Mouse (Mus musculus) liver, adult 2 months (tissue): ENCODE data around the gene Sys1. TPM values are rescaled to one million over a fixed set of nuclear protein-coding genes. Genes with fewer than 3 reads are reported as not detected.

Source experiments
- DNase-seq: peaks from one replicate; pipeline ENCODE4 v3.0.0-alpha.2; 2011; ENCODE audit warnings: low read depth, low spot score; ENCODE audit errors: extremely low read depth
- H3K27ac ChIP-seq: fragments of 200-500 bp; replicated peaks from 2 replicates; pipeline ENCODE4 v1.5.1; 2012; ENCODE audit warnings: low read depth, mild to moderate bottlenecking, control low read depth, inconsistent platforms, low read length; ENCODE audit not compliant: insufficient read depth
- H3K27me3 ChIP-seq: fragments of 200-500 bp; 2 replicates; pipeline ENCODE4 v1.6.1; 2012; ENCODE audit warnings: mild to moderate bottlenecking, moderate library complexity, low read length, inconsistent platforms; ENCODE audit not compliant: control insufficient read depth, insufficient read depth
- H3K36me3 ChIP-seq: fragments of 200-500 bp; 2 replicates; pipeline ENCODE4 v1.6.1; 2012; ENCODE audit warnings: low read length, inconsistent platforms; ENCODE audit not compliant: control insufficient read depth, insufficient read depth
- H3K4me1 ChIP-seq: fragments of 200-500 bp; 2 replicates; pipeline ENCODE4 v1.6.1; 2011; ENCODE audit warnings: low read length; ENCODE audit not compliant: control insufficient read depth, insufficient read depth
- H3K4me3 ChIP-seq: fragments of 200-500 bp; 2 replicates; pipeline ENCODE4 v1.5.1; 2011; ENCODE audit warnings: low read depth, mild to moderate bottlenecking, control low read depth, low read length, moderate library complexity; ENCODE audit not compliant: insufficient read depth
- H3K79me2 ChIP-seq: fragments of 200-500 bp; 2 replicates; pipeline ENCODE4 v1.6.1; 2012; ENCODE audit warnings: inconsistent platforms, mild to moderate bottlenecking, low read length, moderate library complexity; ENCODE audit not compliant: control insufficient read depth, insufficient read depth
- H3K9ac ChIP-seq: fragments of 200-500 bp; 2 replicates; pipeline ENCODE4 v1.6.1; 2012; ENCODE audit warnings: low read depth, mild to moderate bottlenecking, control low read depth, inconsistent platforms, low read length
- CTCF ChIP-seq: fragments of 200-500 bp; IDR thresholded peaks from 2 replicates; pipeline ENCODE4 v1.5.1; 2011; ENCODE audit warnings: low read depth, low read length, control low read depth
- POLR2A ChIP-seq: fragments of 200-500 bp; IDR thresholded peaks from 2 replicates; pipeline ENCODE4 v1.6.1; 2011; ENCODE audit warnings: low read length, control low read depth; ENCODE audit not compliant: insufficient read depth; ENCODE audit errors: extremely low read depth
- WGBS: fragments of 180-500 bp; shearing (Covaris S2); methylation state at CpG from one replicate; pipeline ENCODE4 v1.1.7; 2018; 5-methylcytosine and 5-hydroxymethylcytosine counted together
- polyA plus RNA-seq: library from polyadenylated mRNA; depleted of rRNA; stranded (reverse); fragments of >200 nt; gene quantifications from 2 replicates; pipeline ENCODE4 v1.2.3, GENCODE M21; 2012
- total RNA-seq: library from RNA; depleted of rRNA; stranded (reverse); fragments of >200 nt; gene quantifications from 2 replicates; pipeline ENCODE4 v1.2.3, GENCODE M21; 2014

Sys1 gene
- total and polyA plus RNA-seq, 2 experiments: 33.7 to 145 TPM

- peak overlapping the region; percentile 60 for H3K9ac ChIP-seq
- H3K36me3 ChIP-seq: peaks cover 20% of the 10 kb centered on the region; the same call in 1 of the 2 replicates
- 9% methylated on average over 8 of the region's 8 CpGs for WGBS
- H3K79me2 ChIP-seq: peaks cover 35% of the 10 kb centered on the region
- no peak for TF ChIP-seq POLR2A
- H3K4me3 ChIP-seq: peak overlapping the region; percentile 53
- H3K4me1 ChIP-seq: peaks cover 41% of the 10 kb centered on the region
- no peaks in the 10 kb centered on the region for H3K27me3 ChIP-seq
- H3K27ac ChIP-seq: peak overlapping the region; percentile 59
- DNase-seq: peak; percentile 55
Observed at GRCm38 (mm10) chr2:164436215-164436913, 20.4 kb upstream of the Sys1 start.

DNA sequence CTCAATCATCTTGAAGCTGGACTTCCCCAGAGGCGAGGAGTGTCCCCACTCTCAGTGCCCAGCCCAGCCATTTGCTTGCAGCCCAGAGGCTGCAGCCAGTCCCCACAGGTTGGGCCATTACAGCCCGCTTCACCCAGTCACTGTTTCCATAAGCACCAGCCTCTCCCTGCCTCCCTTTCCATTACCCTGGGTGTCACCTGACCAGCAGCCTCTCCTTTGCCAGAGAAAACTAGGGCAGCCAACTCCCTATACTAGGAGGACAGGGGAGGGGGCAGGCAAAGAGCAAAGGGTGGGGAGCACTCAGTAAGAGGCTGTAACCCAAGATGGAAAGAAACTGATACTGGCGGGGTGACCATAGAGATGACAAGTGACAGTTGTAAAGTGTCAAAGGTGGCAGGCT, 19.8 kb upstream of the Sys1 start:
- Histone ChIP-seq H3K79me2 (peaks cover 41% of the 10 kb centered on the region), H3K4me1 (peaks cover 36% of the 10 kb centered on the region), H3K4me3 (peak overlapping the region; percentile 53), H3K36me3 (peaks cover 18% of the 10 kb centered on the region; the same call in 1 of the 2 replicates), H3K27me3 (no peaks in the 10 kb centered on the region), H3K27ac (peak overlapping the region; percentile 59), H3K9ac (peak overlapping the region; percentile 60)
- DNase-seq: peak; percentile 82
- 17% methylated on average over 3 of the region's 3 CpGs for WGBS
- TF ChIP-seq CTCF (no peak), POLR2A (no peak)

- TF ChIP-seq POLR2A: no peak
- no peak for TF ChIP-seq CTCF
- H3K27ac ChIP-seq: peak overlapping the region; percentile 59
- peak overlapping the region; percentile 60 for H3K9ac ChIP-seq
- H3K27me3 ChIP-seq: no peaks in the 10 kb centered on the region
- DNase-seq: peak; percentile 76
- H3K36me3 ChIP-seq: peaks cover 18% of the 10 kb centered on the region; the same call in 1 of the 2 replicates
- peak overlapping the region; percentile 75; the same call in 1 of the 2 replicates for H3K4me3 ChIP-seq
- H3K79me2 ChIP-seq: peaks cover 49% of the 10 kb centered on the region
- 23% methylated on average over 6 of the region's 6 CpGs for WGBS
- peaks cover 31% of the 10 kb centered on the region for H3K4me1 ChIP-seq
Observed at GRCm38 (mm10) chr2:164437710-164438109, 19.1 kb upstream of the Sys1 start.

GRCm38 (mm10) chr2:164438257-164438656, 18.5 kb upstream of the Sys1 start:
- H3K36me3 ChIP-seq: peaks cover 18% of the 10 kb centered on the region; the same call in 1 of the 2 replicates
- H3K27me3 ChIP-seq: no peaks in the 10 kb centered on the region
- peak; percentile 87 for DNase-seq
- TF ChIP-seq POLR2A (no peak), CTCF (0 out of 2 replicates have a peak, but pooled peaks have one; percentile 6)
- 18% methylated on average over 8 of the region's 8 CpGs for WGBS
- peak overlapping the region; percentile 75 for H3K4me3 ChIP-seq
- H3K4me1 ChIP-seq: peaks cover 26% of the 10 kb centered on the region
- H3K27ac ChIP-seq: peak overlapping the region; percentile 59
- peak overlapping the region; percentile 60 for H3K9ac ChIP-seq
- peaks cover 50% of the 10 kb centered on the region for H3K79me2 ChIP-seq

DNA sequence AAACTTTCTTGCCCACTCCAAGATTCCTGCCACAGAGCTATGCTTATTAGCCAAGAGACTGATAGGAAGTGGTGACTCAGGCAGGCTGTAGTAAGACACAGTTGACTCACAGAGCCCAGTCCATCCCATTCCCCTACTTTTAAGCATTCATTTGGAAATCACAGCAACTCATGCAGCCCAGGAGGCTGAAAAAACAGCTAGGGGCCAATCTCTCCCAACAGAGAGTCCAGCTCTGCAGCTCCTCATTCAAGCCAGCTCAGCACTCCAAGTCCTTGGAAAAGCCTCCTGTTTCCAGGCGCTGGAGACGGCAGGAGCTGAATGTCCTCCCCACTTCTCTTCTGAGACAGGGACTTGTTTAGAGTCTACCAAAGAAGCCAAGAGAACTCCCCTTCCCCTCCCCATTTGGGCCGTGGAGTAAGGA, 17.8 kb upstream of the Sys1 start:
- H3K4me1 ChIP-seq: peaks cover 21% of the 10 kb centered on the region
- peak overlapping the region; percentile 59 for H3K27ac ChIP-seq
- WGBS: 12% methylated on average over 3 of the region's 3 CpGs
- peak; percentile 57 for DNase-seq
- peaks cover 50% of the 10 kb centered on the region for H3K79me2 ChIP-seq
- H3K36me3 ChIP-seq: peaks cover 15% of the 10 kb centered on the region; the same call in 1 of the 2 replicates
- TF ChIP-seq CTCF (no peak), POLR2A (no peak)
- H3K9ac ChIP-seq: peak overlapping the region; percentile 31
- H3K27me3 ChIP-seq: no peaks in the 10 kb centered on the region
- peak overlapping the region; percentile 75 for H3K4me3 ChIP-seq

GRCm38 (mm10) chr2:164440314-164440713, 16.4 kb upstream of the Sys1 start:
- 0 out of 2 replicates have a peak, but pooled peaks have one; percentile 28 for TF ChIP-seq POLR2A
- TF ChIP-seq CTCF: 0 out of 2 replicates have a peak, but pooled peaks have one; percentile 1
- peaks cover 15% of the 10 kb centered on the region; the same call in 1 of the 2 replicates for H3K36me3 ChIP-seq
- H3K9ac ChIP-seq: peak overlapping the region; percentile 37
- H3K4me3 ChIP-seq: peak overlapping the region; percentile 75
- H3K79me2 ChIP-seq: peaks cover 44% of the 10 kb centered on the region
- 15% methylated on average over 5 of the region's 5 CpGs for WGBS
- H3K4me1 ChIP-seq: peaks cover 15% of the 10 kb centered on the region; the same call in 1 of the 2 replicates
- peak; percentile 60 for DNase-seq
- H3K27ac ChIP-seq: peak overlapping the region; percentile 80; the same call in 1 of the 2 replicates
- no peaks in the 10 kb centered on the region for H3K27me3 ChIP-seq
